Mouse (Mus musculus): ENCODE measurements around the gene Nrxn2. TPM values are rescaled to one million over a fixed set of nuclear protein-coding genes. Genes with fewer than 3 reads are reported as not detected.

The Nrxn2 gene
- polyA plus RNA-seq (2015; fragmentation: Nextera tagmentation; extraction: Ambion mirVana): 28.1 and 28.5 TPM in 2 replicates

DNA sequence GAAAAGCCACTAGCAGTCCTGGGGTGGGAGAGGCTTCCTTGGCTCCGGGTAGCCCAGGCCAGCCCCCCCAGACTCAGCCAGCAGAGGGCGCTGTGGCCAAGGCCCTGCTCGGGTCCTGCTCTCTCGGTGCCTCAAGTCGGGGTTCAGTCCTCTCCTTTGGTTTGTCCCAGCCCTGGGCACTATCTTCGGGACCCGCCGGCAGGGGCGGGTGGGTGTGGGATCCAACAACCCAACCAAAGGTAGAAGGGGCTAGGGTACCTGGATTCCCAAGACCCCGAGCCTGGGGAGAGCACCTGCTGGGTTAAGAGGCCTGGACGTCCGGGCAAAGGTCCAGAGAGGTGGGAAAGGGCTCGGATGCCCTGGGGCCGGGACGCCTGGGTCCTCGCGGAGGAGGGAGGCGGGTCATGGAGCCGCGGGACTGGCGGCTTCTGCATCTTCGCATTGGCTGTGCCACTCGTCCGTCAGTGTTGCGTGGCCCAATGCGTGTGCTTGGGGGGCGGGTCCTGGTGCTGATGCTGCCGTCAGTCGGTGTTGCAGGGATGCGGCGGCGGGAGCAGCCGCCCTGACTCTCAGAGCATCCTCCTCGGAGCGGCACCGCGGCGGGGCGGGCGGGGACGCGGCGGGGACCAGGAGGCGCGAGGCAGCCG, at the start of gene Nrxn2:
Gene Nrxn2 (plus strand): TSS at position 499 of the 647 bp plus-strand sequence.
- peak; percentile 95 for ATAC-seq
- no peaks in the 10 kb centered on the region for H3K27me3 ChIP-seq (replicated peaks; ENCODE audit: control insufficient read depth, insufficient read depth, low read length)
- peaks cover 72% of the 10 kb centered on the region for H3K4me1 ChIP-seq (replicated peaks; ENCODE audit: control insufficient read depth, insufficient read depth, low read length)
- H3K9me3 ChIP-seq (ENCODE audit: control insufficient read depth, low read length): no peaks in the 10 kb centered on the region
- H3K4me2 ChIP-seq (ENCODE audit: low read length): peak within 1 kb of the TSS; percentile 81
- H3K36me3 ChIP-seq (ENCODE audit: control insufficient read depth, insufficient read depth): no peaks in the 10 kb centered on the region
- H3K27ac ChIP-seq (ENCODE audit: low read length): peak within 1 kb of the TSS; percentile 91
- H3K4me3 ChIP-seq (replicated peaks; ENCODE audit: low read length): peak within 1 kb of the TSS; percentile 67
- H3K9ac ChIP-seq (replicated peaks; ENCODE audit: low read depth, low read length): peak within 1 kb of the TSS; percentile 81
- under 1% methylated on average over 40 of the region's 46 CpGs for WGBS

DNA sequence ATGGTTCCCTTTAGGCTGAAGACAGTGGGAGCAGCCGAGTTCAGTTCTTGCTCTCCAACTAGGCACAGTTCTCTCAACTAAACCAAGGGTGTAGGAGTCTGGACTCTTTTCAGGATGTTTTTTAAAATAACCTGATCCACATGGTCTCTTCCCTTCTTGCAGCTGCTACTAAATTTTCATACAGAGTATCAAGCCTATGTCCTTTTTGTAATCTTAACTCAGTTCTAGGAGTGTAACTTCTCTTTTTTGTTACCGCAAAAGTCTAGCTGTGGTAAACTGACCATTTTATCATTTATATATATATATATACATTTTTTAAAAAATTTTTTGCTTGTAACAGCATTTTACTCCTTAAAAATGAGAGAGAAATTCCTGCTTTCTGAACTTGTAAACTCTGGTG, 48.4 kb upstream of the Nrxn2 start:
- Histone ChIP-seq H3K4me3 (replicated peaks; ENCODE audit: low read length) (no peak overlapping the region), H3K4me2 (ENCODE audit: low read length) (no peak overlapping the region), H3K9me3 (ENCODE audit: control insufficient read depth, low read length) (no peaks in the 10 kb centered on the region), H3K27ac (ENCODE audit: low read length) (no peak overlapping the region), H3K27me3 (replicated peaks; ENCODE audit: control insufficient read depth, insufficient read depth, low read length) (no peaks in the 10 kb centered on the region), H3K36me3 (ENCODE audit: control insufficient read depth, insufficient read depth) (peaks cover 69% of the 10 kb centered on the region), H3K9ac (replicated peaks; ENCODE audit: low read depth, low read length) (no peak overlapping the region), H3K4me1 (replicated peaks; ENCODE audit: control insufficient read depth, insufficient read depth, low read length) (peaks cover 16% of the 10 kb centered on the region)
- ATAC-seq: no peak
- 89% methylated on average over 2 of the region's 2 CpGs for WGBS

DNA sequence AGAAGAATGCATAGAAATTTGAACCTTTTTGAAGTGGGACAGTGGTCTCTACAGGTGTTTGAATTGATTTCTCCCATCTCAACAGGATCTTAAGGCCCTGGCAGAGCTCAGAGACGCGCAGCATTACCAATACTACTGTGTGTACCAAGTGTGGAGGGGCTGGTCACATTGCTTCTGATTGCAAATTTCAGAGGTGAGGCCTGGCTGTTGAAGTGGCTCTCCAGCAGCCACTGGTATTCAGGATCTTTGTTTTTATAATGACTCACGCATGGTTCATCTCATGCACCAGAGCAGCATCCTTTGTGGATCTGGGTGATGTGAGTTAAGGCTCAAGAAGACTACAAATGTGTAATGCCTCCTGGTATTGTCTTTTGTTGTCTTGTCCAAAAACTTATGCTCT, 46.1 kb upstream of the Nrxn2 start:
- peaks cover under 1% of the 10 kb centered on the region; the same call in 1 of the 2 replicates for H3K4me1 ChIP-seq (replicated peaks; ENCODE audit: control insufficient read depth, insufficient read depth, low read length)

DNA sequence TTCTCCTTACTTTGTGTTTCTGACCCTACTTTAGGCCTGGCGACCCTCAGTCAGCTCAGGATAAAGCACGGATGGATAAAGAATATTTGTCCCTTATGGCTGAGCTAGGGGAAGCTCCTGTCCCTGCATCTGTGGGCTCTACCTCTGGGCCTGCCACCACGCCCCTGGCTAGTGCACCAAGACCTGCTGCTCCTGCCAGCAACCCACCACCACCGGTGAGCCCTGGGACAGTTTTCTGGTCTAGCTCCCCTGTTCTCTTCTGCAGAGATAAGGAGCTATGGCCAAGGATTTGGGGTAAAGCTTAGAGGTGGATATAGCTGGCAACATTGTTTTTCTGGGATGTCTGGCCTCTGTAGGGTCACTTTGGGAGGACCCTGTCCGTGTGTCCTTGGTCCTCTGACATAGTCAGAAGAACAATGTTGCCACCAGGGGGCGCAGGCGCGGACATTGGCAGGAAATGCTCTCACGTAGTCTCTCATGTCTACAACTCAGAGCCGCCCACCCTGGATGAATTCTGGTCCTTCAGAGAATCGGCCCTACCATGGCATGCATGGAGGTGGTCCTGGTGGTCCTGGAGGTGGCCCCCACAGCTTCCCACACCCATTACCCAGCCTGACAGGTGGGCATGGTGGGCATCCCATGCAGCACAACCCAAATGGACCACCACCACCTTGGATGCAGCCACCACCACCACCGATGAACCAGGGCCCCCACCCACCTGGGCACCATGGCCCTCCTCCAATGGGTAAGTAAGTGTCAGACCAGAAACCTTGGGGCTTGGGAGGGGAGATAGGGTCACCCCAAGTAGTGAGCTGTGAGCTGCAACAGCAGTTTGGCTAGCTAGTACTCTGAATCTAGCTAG, 44.8 kb upstream of the Nrxn2 start:
- H3K27me3 ChIP-seq (replicated peaks; ENCODE audit: control insufficient read depth, insufficient read depth, low read length): no peaks in the 10 kb centered on the region
- H3K4me1 ChIP-seq (replicated peaks; ENCODE audit: control insufficient read depth, insufficient read depth, low read length): no peaks in the 10 kb centered on the region
- peak; percentile 31; the same call in 1 of the 2 replicates for ATAC-seq
- no peak overlapping the region for H3K9ac ChIP-seq (replicated peaks; ENCODE audit: low read depth, low read length)
- H3K36me3 ChIP-seq (ENCODE audit: control insufficient read depth, insufficient read depth): peaks cover 66% of the 10 kb centered on the region
- no peaks in the 10 kb centered on the region for H3K9me3 ChIP-seq (ENCODE audit: control insufficient read depth, low read length)
- no peak overlapping the region for H3K4me2 ChIP-seq (ENCODE audit: low read length)
- H3K27ac ChIP-seq (ENCODE audit: low read length): no peak overlapping the region
- 68% methylated on average over 12 of the region's 12 CpGs for WGBS
- H3K4me3 ChIP-seq (replicated peaks; ENCODE audit: low read length): no peak overlapping the region

More for the DNA sequence above, 46.1 kb upstream of the Nrxn2 start:
- Histone ChIP-seq H3K9ac (replicated peaks; ENCODE audit: low read depth, low read length) (no peak overlapping the region), H3K36me3 (ENCODE audit: control insufficient read depth, insufficient read depth) (peaks cover 73% of the 10 kb centered on the region), H3K9me3 (ENCODE audit: control insufficient read depth, low read length) (no peaks in the 10 kb centered on the region), H3K27me3 (replicated peaks; ENCODE audit: control insufficient read depth, insufficient read depth, low read length) (no peaks in the 10 kb centered on the region), H3K4me2 (ENCODE audit: low read length) (no peak overlapping the region), H3K4me3 (replicated peaks; ENCODE audit: low read length) (no peak overlapping the region), H3K27ac (ENCODE audit: low read length) (no peak overlapping the region)
- ATAC-seq: no peak
- 93% methylated on average over 3 of the region's 3 CpGs for WGBS

DNA sequence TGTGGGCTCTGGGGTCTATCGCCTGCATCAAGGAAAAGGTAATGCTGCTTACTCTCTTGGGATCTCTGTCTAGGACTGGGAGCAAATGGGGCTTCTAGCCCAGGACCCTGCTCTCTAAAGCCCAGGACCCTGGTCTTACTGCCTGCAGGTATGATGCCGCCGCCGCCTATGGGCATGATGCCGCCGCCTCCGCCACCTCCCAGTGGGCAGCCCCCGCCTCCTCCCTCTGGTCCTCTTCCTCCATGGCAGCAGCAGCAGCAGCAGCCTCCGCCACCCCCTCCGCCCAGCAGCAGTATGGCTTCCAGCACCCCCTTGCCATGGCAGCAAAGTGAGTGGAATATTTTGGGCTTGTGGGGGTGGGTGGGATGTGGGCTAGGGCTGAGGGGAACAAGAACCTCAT, 44.0 kb upstream of the Nrxn2 start:
- Histone ChIP-seq H3K4me2 (ENCODE audit: low read length) (no peak overlapping the region), H3K4me3 (replicated peaks; ENCODE audit: low read length) (no peak overlapping the region), H3K4me1 (replicated peaks; ENCODE audit: control insufficient read depth, insufficient read depth, low read length) (no peaks in the 10 kb centered on the region), H3K27ac (ENCODE audit: low read length) (no peak overlapping the region), H3K9me3 (ENCODE audit: control insufficient read depth, low read length) (no peaks in the 10 kb centered on the region), H3K36me3 (ENCODE audit: control insufficient read depth, insufficient read depth) (peaks cover 63% of the 10 kb centered on the region), H3K27me3 (replicated peaks; ENCODE audit: control insufficient read depth, insufficient read depth, low read length) (no peaks in the 10 kb centered on the region), H3K9ac (replicated peaks; ENCODE audit: low read depth, low read length) (no peak overlapping the region)
- WGBS: 97% methylated on average over 10 of the region's 10 CpGs
- ATAC-seq: no peak

DNA sequence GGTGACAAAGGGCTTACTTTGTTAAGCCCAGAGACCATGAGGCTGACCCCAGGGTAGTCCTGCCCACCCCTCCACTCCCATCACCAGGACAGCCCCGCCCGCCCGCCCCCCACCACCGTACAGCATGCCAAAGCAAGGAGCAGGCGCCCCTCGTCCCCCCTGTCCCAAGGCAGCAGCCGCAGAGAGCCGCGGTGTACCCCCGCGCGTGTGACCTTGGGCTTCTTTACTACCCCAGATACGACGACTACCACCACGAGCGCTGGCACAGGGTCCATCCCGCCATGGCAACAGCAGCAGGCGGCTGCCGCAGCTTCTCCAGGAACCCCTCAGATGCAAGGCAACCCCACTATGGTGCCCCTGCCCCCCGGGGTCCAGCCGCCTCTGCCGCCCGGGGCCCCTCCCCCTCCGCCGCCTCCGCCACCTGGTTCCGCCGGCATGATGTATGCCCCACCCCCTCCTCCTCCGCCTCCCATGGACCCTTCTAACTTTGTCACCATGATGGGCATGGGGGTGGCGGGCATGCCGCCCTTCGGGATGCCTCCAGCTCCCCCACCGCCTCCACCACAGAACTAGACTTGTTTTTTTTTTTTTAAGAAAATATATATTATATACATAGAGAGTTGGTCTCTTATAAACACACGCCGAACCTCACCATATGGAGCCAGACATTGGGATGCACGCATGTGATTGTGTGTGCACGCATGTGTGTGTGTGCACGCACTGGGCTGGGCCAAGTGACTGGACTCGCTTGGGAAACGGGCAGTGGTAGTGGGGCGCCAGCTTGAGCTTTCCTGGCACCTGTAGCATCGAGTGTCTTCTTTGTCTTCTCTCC, 42.9 kb upstream of the Nrxn2 start:
- Histone ChIP-seq H3K9ac (replicated peaks; ENCODE audit: low read depth, low read length) (no peak overlapping the region), H3K4me2 (ENCODE audit: low read length) (no peak overlapping the region), H3K4me3 (replicated peaks; ENCODE audit: low read length) (no peak overlapping the region), H3K36me3 (ENCODE audit: control insufficient read depth, insufficient read depth) (peaks cover 61% of the 10 kb centered on the region), H3K4me1 (replicated peaks; ENCODE audit: control insufficient read depth, insufficient read depth, low read length) (no peaks in the 10 kb centered on the region), H3K27ac (ENCODE audit: low read length) (no peak overlapping the region), H3K27me3 (replicated peaks; ENCODE audit: control insufficient read depth, insufficient read depth, low read length) (no peaks in the 10 kb centered on the region), H3K9me3 (ENCODE audit: control insufficient read depth, low read length) (no peaks in the 10 kb centered on the region)
- ATAC-seq: 0 out of 2 replicates have a peak, but pooled peaks have one; percentile 15
- WGBS: 91% methylated on average over 39 of the region's 42 CpGs

DNA sequence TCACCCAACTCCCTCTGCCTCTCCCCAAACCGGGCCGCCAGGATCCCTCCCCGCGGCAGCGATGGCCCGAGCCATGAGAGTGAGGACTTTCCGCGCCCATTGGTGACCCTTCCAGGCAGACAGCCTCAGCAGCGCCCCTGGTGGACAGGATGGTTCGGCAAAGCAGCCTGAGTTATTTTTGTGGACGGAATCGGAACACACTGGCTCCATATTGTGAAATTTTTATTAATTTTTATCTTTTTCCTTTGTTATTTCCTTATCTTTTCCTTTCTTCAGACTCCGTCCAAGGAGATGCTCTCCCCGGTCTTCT, 42.3 kb upstream of the Nrxn2 start:
- no peak overlapping the region for H3K27ac ChIP-seq (ENCODE audit: low read length)
- H3K4me1 ChIP-seq (replicated peaks; ENCODE audit: control insufficient read depth, insufficient read depth, low read length): no peaks in the 10 kb centered on the region
- no peak overlapping the region for H3K9ac ChIP-seq (replicated peaks; ENCODE audit: low read depth, low read length)
- H3K4me3 ChIP-seq (replicated peaks; ENCODE audit: low read length): no peak overlapping the region
- ATAC-seq: no peak
- H3K27me3 ChIP-seq (replicated peaks; ENCODE audit: control insufficient read depth, insufficient read depth, low read length): no peaks in the 10 kb centered on the region
- peaks cover 59% of the 10 kb centered on the region for H3K36me3 ChIP-seq (ENCODE audit: control insufficient read depth, insufficient read depth)
- H3K4me2 ChIP-seq (ENCODE audit: low read length): no peak overlapping the region
- WGBS: 75% methylated on average over 14 of the region's 14 CpGs
- no peaks in the 10 kb centered on the region for H3K9me3 ChIP-seq (ENCODE audit: control insufficient read depth, low read length)

DNA sequence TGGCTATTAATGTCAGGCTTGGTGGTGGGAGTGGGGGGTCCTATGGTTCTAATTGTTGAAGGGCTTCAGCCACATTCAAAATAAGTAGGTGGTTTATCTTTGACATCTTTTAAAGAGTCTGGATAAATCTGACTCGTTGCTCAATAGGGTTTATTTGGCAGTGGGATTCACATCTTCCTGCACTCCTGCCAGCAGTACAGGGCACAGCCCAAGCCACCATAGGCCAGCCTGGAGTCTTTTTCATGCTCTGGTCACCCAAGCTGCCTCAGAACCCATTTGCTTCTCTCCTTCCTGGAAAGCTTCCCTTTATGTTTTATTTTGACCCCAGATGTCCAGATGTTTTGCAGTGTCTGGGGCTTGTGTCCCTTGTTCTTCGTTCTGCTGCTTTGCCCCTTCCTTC, 41.9 kb upstream of the Nrxn2 start:
- Histone ChIP-seq H3K36me3 (ENCODE audit: control insufficient read depth, insufficient read depth) (peaks cover 54% of the 10 kb centered on the region), H3K27ac (ENCODE audit: low read length) (no peak overlapping the region), H3K9me3 (ENCODE audit: control insufficient read depth, low read length) (no peaks in the 10 kb centered on the region), H3K4me1 (replicated peaks; ENCODE audit: control insufficient read depth, insufficient read depth, low read length) (no peaks in the 10 kb centered on the region), H3K4me2 (ENCODE audit: low read length) (no peak overlapping the region), H3K4me3 (replicated peaks; ENCODE audit: low read length) (no peak overlapping the region), H3K27me3 (replicated peaks; ENCODE audit: control insufficient read depth, insufficient read depth, low read length) (no peaks in the 10 kb centered on the region), H3K9ac (replicated peaks; ENCODE audit: low read depth, low read length) (no peak overlapping the region)
- ATAC-seq: no peak
- 70% methylated on average over 2 of the region's 2 CpGs for WGBS
